Mouse (Mus musculus): ENCODE measurements around the gene Dysf. TPM values are rescaled to one million over a fixed set of nuclear protein-coding genes. Genes with fewer than 3 reads are reported as not detected.

The Dysf gene
- total RNA-seq, 2 experiments from 2014 or later = 92.7 to 95.6 TPM

- DNase-seq = no peak
- intact Hi-C loops (cut with DNase I; ENCODE audit: low total_unique reads) = no loop called here
Measured at GRCm38 (mm10) chr6:84044679-84045078, 36.3 kb downstream of the Dysf start.

DNA sequence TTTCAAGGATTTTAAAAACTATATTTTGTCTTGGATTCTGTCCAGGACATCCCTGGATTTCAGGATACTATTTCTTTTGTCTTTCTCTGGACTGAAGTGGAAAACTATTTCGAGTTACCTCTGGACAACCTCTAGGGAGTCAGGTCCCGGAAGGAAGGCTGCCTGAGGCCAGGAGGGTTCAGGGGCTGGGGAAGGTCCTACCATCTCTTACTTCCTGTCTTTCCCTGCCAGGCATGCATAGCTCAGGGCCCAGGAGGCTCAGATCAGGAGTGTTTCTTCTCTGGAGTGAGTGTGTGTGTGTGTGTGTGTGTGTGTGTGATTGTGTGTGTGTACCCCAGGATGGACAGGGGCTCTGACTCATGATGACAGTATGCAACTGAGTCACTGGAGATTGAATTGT, 40.5 kb downstream of the Dysf start:
- intact Hi-C loops (cut with DNase I; ENCODE audit: low total_unique reads) = no loop called here
- DNase-seq = no peak

- no peak for DNase-seq
- intact Hi-C loops (cut with DNase I; ENCODE audit: low total_unique reads) = no loop called here
Measured at GRCm38 (mm10) chr6:84050238-84050637, 41.8 kb downstream of the Dysf start.

DNA sequence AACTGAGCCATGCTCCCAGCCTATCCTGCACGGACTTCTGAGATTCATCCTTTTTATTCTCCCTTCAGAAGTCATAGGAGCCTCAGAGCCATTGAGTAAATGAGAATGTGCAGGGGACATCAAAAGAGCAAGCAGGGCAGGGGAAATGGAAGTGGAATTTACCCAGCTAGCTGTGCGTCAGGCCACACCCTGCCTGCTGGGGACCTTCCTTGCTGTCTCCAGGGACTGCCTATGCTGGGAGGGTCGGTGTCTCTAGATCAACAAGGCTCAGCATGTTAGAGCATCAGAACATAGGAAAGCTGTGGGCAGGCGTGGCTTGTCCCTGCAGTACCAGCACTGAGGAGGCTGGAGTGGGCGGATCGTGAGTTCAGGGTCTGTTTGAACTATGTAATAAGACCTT, 42.6 kb downstream of the Dysf start:
- no peak for DNase-seq
- intact Hi-C loops (cut with DNase I; ENCODE audit: low total_unique reads) = no loop called here

DNA sequence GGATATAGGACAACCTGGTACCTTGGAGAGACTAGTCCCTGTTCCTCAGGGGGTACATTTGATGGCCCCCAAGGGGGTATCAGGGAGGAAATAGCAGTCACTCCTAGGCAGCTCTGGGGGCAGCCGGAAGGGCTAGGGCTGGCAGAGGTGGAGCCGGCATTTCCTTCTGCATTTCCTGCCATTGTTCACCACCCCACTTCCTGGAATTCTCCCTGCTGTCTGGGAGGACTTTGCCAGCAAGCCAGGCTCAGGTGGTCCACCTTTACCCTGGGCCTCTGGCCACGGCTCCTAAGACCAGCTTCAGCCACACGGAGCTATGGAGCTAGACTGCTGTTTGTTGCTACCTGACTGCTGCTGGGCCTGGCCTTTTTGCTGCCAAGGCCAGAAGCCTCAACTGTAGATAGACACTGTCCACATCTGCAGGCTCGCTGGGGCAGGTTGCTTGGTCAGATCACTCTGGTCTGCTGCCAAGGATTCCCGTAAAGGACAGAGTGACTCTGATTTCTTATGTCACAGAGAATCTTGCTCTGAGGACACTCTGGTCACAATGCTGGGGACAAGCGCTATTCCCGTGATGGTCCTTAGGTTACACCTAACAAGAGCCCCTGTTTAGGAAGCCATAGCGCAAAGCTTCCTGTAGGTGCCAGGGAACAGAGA, 45.6 kb downstream of the Dysf start:
- no peak for DNase-seq
- intact Hi-C loops (cut with DNase I; ENCODE audit: low total_unique reads) = no loop called here

DNA sequence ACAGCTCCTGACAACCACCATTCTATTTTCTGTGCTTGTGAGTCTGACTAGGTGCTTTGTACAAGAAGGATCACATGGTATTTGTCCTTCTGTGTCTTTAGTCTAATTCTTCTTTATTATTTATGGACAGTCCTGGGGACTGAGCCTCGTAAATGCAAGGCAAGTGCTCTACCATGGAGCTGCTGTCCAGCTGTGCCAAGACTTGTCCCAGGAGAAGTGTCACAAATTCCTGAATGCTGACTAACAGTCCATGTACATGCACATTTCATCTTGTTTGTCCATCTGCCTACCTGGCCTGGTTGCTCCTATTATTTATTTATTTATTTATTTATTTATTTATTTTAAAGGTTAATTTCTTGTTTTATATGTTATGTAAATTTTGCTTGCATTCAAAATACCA, 47.2 kb downstream of the Dysf start:
- DNase-seq = no peak
- intact Hi-C loops (cut with DNase I; ENCODE audit: low total_unique reads) = no loop called here

DNA sequence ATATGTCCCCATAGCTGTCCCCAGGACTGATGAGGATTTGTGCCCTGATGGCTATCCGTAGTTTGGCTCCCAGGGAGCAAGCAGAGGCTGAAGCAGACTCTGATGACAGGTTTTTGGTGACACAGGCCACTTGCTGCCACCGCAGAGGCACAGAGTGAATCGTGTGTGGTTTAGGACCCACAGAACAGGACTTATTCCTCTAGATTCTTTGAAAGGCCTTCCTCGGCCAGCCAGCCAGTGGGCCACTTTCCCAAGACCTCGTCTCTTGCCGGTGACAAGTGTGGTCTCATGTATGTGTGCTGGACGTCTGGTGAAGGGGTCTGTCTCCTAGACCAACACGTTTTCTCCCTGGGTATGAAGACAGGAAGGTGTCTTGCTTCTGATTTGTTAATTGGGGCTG, 48.8 kb downstream of the Dysf start:
- intact Hi-C loops (cut with DNase I; ENCODE audit: low total_unique reads) = no loop called here
- DNase-seq = no peak

DNA sequence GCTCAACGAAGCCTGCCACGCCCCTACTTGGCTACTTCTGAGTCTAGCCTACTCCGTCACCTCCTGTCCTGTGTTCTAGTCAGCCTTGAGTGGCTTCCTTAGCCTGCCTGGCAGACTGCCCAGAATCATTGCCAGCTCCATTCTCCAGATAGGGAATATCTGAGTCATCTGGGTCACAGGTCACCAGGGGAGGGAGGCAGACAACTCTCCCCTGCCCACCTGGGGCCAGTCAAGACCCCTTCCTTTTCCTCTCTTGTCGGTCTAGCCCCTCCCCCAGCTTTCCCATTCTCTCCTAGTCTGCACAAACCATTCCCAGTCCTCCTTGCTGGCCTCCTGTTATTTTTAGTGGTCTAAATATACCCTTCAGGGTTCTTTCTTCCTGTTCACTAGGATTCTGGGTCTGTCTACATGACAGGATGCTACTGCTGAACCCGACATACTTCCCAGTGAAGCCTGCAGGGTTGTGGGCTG, 50.3 kb downstream of the Dysf start:
- DNase-seq = peak; percentile 40
- intact Hi-C loops (cut with DNase I; ENCODE audit: low total_unique reads) = no loop called here

DNA sequence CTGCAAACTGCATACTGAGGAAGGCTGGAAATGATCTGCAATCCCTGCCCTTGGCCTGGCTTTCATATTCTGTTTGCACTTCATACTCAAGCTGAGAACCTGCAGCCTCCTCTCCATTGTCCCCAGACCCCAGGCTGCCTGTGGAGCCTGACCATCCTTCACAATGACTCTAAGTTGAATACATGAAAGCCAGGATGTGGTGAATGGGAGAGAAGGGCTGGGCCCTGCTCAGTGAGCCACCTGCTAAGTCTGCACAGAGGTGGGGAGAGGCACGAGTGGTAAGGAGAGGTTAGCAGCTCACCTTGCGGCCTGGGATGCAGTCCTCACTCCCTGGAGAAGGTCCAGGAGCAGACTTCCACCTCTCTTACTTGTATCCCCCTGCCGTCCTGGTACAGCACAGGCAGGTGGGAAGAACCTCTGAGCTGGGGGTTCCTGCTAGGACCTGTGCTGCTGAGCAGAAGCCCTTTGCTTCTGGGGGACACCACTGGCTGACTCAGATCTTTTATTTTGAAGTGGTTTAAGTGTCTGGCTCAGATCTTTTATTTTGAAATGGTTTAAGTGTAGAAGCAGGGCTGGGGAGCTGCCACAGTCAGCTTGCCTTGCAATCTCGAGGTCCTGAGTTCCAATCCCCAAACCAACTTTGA, 51.5 kb downstream of the Dysf start:
- intact Hi-C loops (cut with DNase I; ENCODE audit: low total_unique reads) = loop anchor here (2.0 to 5.0 kb wide), 2 partner anchors 47 to 183 kb away; no protein-coding TSS in a partner anchor
- DNase-seq = no peak

DNA sequence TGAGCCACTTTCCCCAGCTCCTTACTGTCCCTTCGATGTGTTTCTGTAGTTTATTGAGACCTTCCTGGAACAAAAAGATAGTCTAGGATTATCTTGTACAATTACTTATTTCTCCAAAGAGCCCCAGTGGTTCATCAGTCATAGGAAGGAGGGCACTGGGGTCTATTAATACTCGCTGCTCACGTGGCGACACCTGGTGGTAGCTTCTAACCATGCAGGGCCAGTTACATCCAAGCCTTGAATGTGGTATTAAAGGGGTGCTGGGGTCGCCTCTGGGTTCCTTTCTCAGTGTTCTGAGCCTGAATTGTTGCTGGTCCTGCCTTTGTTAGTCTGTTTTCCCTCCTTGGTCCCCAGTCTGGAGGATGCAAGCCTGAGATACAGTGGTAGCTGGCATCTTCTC, 52.9 kb downstream of the Dysf start:
- DNase-seq = peak; percentile 56
- intact Hi-C loops (cut with DNase I; ENCODE audit: low total_unique reads) = loop anchor here (2.0 to 5.0 kb wide), 2 partner anchors 49 to 184 kb away; no protein-coding TSS in a partner anchor

GRCm38 (mm10) chr6:84062541-84062940, 54.2 kb downstream of the Dysf start:
- DNase-seq = no peak
- intact Hi-C loops (cut with DNase I; ENCODE audit: low total_unique reads) = loop anchor here (5.0 kb wide), 1 partner anchor 185 kb away; no protein-coding TSS in a partner anchor

- intact Hi-C loops (cut with DNase I; ENCODE audit: low total_unique reads) = no loop called here
- DNase-seq = no peak
Measured at GRCm38 (mm10) chr6:84068236-84068635, 59.8 kb downstream of the Dysf start.

GRCm38 (mm10) chr6:84070251-84070650, 61.9 kb downstream of the Dysf start:
- intact Hi-C loops (cut with DNase I; ENCODE audit: low total_unique reads) = no loop called here
- no peak for DNase-seq

GRCm38 (mm10) chr6:84072574-84072973, 64.2 kb downstream of the Dysf start:
- intact Hi-C loops (cut with DNase I; ENCODE audit: low total_unique reads) = no loop called here
- no peak for DNase-seq

DNA sequence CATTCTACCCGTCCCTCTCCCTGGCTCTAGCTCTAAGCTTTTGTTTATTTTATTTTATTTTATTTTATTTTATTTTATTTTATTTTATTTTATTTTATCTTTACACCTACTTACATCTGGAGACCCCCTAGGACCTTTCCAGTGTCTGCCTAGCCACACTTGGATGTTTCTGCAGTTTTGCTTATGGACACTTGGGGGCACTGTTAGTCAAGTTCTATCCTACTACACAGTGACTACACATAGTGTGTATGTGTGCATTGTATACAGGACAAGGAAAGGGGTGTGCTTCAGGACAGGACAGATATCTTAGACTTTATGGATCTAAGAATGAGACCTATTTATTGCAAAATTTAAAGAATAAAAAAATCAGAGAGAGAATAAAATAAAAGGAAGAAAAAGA, 69.8 kb downstream of the Dysf start:
- intact Hi-C loops (cut with DNase I; ENCODE audit: low total_unique reads) = no loop called here
- DNase-seq = no peak

DNA sequence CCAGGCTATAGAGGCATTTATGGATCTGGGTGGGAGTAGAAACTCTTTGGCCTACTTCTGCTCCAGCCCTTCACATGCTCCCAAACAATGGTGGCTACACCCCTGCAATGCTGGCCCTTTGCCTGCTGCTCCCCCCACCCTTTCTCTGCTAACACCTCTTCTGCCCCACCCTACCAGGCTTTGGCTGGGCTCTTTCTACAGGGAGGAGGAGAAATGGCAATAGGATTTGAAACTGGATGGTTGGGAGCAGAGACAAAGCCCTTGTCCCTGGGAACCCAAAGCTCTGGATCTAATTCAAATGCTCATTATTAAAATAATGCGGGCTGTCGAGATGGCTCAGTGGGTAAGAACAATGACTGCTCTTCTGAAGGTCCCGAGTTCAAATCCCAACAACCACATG, 72.2 kb downstream of the Dysf start:
- intact Hi-C loops (cut with DNase I; ENCODE audit: low total_unique reads) = no loop called here
- no peak for DNase-seq

DNA sequence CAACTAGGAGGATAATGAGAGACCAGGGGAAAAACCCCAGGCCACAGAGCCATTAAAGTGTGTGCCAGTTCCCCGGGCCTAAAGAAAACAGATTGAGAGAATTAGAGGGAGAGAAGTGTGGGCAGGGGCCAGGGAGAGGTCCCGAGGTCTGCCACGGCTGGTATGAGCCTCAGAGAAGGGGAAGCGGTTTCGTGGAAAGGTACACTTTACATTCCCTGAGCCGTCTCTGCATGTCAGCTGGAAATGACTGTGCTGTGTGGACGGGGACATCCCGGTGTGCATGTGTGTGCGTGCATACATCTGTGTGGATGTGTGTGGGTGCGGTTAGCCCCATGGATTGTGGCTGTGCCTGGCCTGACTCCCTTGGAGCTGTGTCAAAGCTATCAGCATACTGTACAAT, 76.4 kb downstream of the Dysf start:
- DNase-seq = no peak
- intact Hi-C loops (cut with DNase I; ENCODE audit: low total_unique reads) = no loop called here

DNA sequence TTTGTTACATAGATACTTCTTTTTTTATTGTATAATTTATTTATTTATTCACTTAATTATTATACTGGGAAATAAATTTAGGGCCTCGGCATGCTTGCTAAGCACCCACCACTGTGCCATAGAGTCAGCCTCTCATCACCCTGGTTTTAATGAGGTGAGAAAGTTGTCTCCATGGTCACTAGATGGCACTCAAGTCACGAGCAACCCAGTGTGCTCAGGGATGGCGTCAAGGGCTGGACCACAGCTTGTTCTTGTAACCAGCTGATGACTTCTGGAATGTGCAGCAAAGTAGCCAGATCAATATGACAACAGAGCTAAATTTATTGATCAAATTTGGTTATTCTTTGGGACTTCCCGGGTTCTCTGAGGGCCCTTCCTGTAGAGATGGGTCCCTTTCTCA, 85.1 kb downstream of the Dysf start:
- intact Hi-C loops (cut with DNase I; ENCODE audit: low total_unique reads) = loop anchor here (10.0 kb wide), 1 partner anchor 311 kb away; no protein-coding TSS in a partner anchor
- peak; percentile 27 for DNase-seq

GRCm38 (mm10) chr6:84094536-84094935, 86.1 kb downstream of the Dysf start:
- peak; percentile 4 for DNase-seq
- intact Hi-C loops (cut with DNase I; ENCODE audit: low total_unique reads) = loop anchor here (10.0 kb wide), 1 partner anchor 310 kb away; no protein-coding TSS in a partner anchor

- intact Hi-C loops (cut with DNase I; ENCODE audit: low total_unique reads) = loop anchor here (5.0 to 10.0 kb wide), 4 partner anchors 52 to 487 kb away; no protein-coding TSS in a partner anchor
- DNase-seq = peak; percentile 74
Measured at GRCm38 (mm10) chr6:84094998-84095397, 86.6 kb downstream of the Dysf start.

- intact Hi-C loops (cut with DNase I; ENCODE audit: low total_unique reads) = loop anchor here (5.0 to 10.0 kb wide), 4 partner anchors 51 to 486 kb away; no protein-coding TSS in a partner anchor
- DNase-seq = peak; percentile 15
Measured at GRCm38 (mm10) chr6:84095882-84096281, 87.5 kb downstream of the Dysf start.

Measured in gastrocnemius, postnatal 14 days (tissue).